Mouse (Mus musculus) bone marrow macrophage, adult 2 months (primary cell): Measurements from ENCODE around the gene Banp. TPM values are rescaled to one million over a fixed set of nuclear protein-coding genes. Genes with fewer than 3 reads are reported as not detected.

Experiments used
- H3K27ac ChIP-seq: 2 replicates; pipeline ENCODE4 v1.5.1; 2012; ENCODE audit warnings: low read depth, low read length; ENCODE audit not compliant: insufficient read depth
- H3K4me1 ChIP-seq: 2 replicates; pipeline ENCODE4 v1.6.1; 2012; ENCODE audit warnings: low read length; ENCODE audit not compliant: control insufficient read depth, insufficient read depth
- H3K4me3 ChIP-seq: 2 replicates; pipeline ENCODE4 v1.5.1; 2012; ENCODE audit warnings: mild to moderate bottlenecking, low read length, moderate library complexity; ENCODE audit not compliant: insufficient read depth
- CTCF ChIP-seq: IDR thresholded peaks from 2 replicates; pipeline ENCODE4 v1.5.1; 2012; ENCODE audit warnings: low read depth, mild to moderate bottlenecking, low read length, moderate library complexity
- POLR2A ChIP-seq: IDR thresholded peaks from 2 replicates; pipeline ENCODE4 v1.6.1; 2012; ENCODE audit warnings: mild to moderate bottlenecking, low read depth, low read length, borderline replicate concordance
- polyA plus RNA-seq: library from polyadenylated mRNA; stranded (reverse); fragments of >200 nt; gene quantifications from 2 replicates; pipeline ENCODE4 v1.2.4, GENCODE M21; 2012; ENCODE audit not compliant: missing spikeins, insufficient read depth, insufficient read length

Gene Banp
- polyA plus RNA-seq, 1 experiment: 19.9 TPM

DNA sequence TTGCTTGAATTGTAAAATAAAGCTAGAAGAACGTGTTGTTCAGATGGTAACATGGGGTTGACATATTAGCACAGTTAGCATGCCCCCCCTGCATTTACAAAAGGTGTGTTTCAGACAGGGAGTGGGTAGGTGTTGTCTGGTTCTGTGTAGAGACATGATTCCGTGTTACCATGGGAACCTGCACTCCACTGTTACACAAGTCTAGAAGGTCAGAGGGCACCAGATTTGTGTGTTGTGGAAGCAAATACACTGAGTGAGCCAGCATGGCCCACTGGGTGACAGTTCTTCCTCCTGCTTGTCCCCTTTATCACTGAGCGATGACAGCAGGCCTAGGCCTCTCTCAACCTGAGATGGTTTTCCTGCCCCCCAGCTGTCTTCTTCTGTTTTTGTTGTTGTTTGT, 46.3 kb downstream of the Banp start:
- H3K4me3 ChIP-seq: no peak overlapping the region
- H3K27ac ChIP-seq: no peak overlapping the region
- H3K4me1 ChIP-seq: no peaks in the 10 kb centered on the region
- TF ChIP-seq CTCF (no peak), POLR2A (no peak)

DNA sequence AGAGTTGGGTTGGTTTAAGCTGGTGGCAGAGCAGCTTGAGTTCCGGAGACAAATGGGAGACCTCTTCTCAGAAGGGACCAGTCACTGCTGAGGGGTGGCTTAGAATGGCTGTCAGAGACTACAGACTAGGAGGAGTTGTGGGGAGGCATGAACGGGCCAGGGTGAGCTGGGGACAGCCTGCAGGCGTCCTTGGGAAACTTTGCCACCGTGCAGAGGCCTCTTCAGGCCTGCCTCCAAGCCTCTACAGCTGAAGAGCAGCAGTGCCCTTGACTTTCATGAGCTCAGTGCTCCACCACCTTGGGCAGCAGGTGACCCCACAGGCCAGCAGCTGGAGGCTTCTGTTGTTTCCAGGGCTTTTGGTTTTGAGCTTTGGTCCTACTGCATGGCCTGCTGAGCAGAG, 49.1 kb downstream of the Banp start:
- no peak overlapping the region for H3K4me3 ChIP-seq
- TF ChIP-seq POLR2A: no peak
- TF ChIP-seq CTCF: no peak
- no peak overlapping the region for H3K27ac ChIP-seq
- H3K4me1 ChIP-seq: peaks cover 4% of the 10 kb centered on the region

DNA sequence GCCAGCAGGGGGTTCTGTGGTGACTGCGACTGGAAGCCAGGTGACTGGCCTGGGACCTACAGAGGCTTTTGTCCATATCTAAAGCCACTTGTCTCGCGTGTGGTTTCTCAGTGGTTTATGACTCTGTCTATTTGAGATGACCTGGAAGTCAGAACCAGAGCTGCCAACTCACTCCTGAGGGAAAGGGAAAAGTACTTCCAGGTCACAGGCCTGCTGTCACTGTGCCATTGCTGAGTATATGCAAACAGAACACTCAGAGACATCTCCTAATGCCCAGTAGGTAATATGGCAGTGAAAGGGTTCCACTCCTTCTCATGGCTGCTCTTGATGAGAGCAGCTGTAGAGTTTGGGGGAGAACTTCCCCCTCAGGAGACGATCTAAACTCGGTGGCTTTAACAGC, 49.7 kb downstream of the Banp start:
- Histone ChIP-seq H3K4me1 (peaks cover 4% of the 10 kb centered on the region), H3K27ac (no peak overlapping the region)
- no peak for TF ChIP-seq CTCF
- no peak for TF ChIP-seq POLR2A

DNA sequence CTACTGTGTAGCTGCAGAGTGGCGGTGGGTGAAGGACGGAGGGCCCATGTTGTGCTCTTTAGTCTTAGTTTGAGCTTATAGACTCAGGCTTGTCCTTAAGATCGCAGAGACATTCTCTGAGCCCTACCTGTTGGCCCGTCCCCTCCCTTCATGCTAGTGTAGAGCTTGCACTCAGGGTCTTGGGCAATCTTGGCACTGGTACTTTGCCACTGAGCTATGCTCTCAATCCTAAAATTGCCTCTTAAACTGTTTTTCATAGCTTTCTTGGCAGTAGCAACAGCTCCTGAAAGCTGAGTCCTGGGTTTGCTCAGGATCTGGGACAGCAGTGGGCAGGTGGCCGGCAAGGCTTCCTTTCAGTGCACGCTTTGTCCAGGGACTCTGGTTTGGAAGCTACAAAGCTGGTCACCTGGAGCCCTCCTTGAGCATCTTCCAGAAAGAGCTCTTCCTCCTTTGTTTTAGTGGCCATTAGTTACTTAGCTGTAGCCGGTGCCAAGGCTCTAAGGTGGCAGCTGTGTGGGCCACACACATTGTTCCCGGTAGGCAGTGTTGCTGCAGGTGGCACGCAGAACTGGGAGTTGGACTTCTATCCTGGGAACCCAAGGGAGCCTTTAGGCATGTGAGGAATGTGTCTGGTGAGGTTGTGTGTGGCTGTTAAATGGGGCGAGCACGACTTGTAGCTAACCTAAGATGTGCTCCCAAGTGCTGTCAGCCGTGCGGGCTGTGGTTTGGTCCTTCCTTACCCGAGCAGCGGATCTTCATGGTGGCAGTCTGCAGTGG, 52.0 kb downstream of the Banp start:
- H3K4me3 ChIP-seq: no peak overlapping the region
- peaks cover 4% of the 10 kb centered on the region for H3K4me1 ChIP-seq
- H3K27ac ChIP-seq: no peak overlapping the region
- TF ChIP-seq CTCF (no peak), POLR2A (no peak)

More for the DNA sequence above, 49.7 kb downstream of the Banp start:
- no peak overlapping the region for H3K4me3 ChIP-seq

DNA sequence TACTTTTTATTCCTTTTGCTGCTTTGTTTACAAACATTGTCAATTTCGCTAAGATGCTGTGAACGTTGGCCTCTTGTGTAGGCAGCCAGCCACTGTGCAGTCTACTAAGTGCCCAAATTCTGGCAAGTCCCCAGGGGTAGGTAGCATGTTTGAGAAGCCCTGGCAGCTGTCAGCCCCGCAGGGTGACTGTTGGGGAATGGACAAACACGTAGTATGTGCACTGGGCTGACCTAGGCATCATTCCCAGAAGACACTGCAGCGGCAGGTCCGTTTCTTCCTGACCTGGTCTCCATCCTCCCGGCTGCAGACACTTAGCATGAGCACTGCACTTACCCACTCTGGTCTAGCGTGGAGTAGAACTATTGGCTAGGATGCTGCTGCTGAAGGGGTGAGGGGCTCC, 54.1 kb downstream of the Banp start:
- H3K4me3 ChIP-seq: no peak overlapping the region
- TF ChIP-seq CTCF (no peak), POLR2A (no peak)

DNA sequence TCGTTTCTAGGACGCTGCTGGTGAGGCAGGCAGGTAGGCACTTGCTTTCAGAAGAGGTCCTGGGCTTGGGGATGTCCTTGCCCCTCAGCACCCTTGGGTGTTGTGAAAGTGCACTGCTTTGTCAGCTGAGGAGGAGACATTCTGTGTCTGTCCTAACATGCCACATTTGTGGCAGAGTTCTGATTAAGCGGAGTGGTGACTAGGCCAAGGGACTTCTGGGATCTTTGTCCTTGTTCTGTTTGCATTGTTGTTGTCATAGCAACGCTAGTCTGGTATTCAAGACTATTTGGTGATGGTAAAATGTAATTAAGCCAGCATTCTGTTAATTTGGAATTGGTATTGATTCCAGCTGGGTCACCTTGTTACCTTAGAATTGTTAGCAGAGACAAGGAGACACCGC, 54.6 kb downstream of the Banp start:
- no peak for TF ChIP-seq CTCF
- no peak for TF ChIP-seq POLR2A
- Histone ChIP-seq H3K4me1 (peaks cover 18% of the 10 kb centered on the region), H3K4me3 (no peak overlapping the region), H3K27ac (no peak overlapping the region)

More for the DNA sequence above, 54.1 kb downstream of the Banp start:
- Histone ChIP-seq H3K27ac (no peak overlapping the region), H3K4me1 (peaks cover 18% of the 10 kb centered on the region)

DNA sequence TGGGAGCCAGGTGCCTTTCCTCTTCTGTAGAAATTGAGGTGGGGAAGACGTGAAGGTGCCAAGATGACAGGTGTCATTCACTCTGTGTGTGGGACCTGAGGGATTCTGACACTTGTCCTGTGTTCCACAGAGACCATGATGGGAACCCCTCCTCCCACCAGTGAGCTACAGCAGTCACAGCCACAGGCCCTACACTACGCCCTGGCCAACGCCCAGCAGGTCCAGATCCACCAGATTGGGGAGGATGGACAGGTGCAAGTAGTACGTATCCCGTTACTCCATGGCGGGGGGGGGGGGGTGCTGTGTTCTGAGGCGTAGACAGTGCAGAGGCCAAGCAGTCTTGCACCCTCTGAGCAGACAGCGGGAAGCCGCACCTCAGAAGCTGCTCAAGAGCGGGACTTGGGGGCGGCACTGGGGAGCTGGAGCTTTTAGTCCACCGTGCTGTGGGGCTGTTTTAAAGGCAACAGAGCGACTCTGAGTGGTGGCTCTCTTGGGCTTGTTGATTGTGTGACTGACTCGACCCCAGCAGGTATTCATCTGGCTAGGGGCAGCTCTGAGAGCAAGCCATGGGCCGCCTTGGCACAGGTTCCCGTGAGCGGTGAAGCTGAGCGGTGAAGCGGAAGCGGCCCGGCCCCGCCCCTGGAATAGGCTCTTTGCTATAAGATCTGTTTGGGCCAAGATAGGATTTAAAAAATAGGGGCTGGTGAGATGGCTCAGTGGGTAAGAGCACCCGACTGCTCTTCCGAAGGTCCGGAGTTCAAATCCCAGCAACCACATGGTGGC, 56.1 kb downstream of the Banp start:
- Histone ChIP-seq H3K27ac (no peak overlapping the region), H3K4me1 (peaks cover 18% of the 10 kb centered on the region), H3K4me3 (no peak overlapping the region)
- no peak for TF ChIP-seq POLR2A
- TF ChIP-seq CTCF: no peak

DNA sequence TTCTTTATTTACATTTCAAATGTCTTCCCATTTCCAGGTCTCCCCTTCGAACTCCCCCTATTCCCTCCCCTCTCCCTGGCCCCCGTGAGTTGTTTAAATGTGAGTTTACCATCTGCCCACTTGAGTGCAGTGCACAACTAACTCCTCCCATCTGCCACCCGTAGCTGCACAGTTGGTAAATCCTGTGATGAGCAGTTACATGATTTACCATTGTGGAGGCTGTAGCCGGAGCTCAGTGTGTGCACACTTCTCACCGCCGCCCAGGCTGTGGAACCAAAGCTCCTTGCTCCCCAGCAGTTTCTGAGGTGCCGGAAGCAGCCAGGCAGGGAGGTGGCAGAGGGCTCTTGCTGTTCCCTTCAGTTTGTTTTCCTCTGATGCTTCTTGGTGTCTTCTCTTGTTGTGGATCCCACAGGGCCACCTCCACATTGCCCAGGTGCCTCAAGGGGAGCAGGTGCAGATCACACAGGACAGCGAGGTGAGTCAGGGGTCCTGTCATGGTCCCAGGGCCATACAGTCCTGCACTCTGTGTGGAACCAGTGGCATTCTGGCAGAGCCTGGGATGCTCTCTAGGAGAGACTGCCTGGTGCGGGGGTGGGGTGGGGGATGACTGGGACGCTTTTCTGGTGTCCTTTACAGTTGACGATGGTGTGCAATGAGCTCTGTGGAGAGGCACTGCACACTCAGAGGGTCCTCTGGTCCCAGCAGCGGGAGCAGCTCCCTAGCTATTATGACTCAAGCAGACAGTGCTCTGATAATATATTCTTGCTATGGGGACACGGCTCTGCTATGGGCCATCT, 57.3 kb downstream of the Banp start:
- H3K27ac ChIP-seq: no peak overlapping the region
- no peak overlapping the region for H3K4me3 ChIP-seq
- H3K4me1 ChIP-seq: peaks cover 18% of the 10 kb centered on the region
- TF ChIP-seq POLR2A: no peak
- 0 out of 2 replicates have a peak, but pooled peaks have one; percentile 3 for TF ChIP-seq CTCF

DNA sequence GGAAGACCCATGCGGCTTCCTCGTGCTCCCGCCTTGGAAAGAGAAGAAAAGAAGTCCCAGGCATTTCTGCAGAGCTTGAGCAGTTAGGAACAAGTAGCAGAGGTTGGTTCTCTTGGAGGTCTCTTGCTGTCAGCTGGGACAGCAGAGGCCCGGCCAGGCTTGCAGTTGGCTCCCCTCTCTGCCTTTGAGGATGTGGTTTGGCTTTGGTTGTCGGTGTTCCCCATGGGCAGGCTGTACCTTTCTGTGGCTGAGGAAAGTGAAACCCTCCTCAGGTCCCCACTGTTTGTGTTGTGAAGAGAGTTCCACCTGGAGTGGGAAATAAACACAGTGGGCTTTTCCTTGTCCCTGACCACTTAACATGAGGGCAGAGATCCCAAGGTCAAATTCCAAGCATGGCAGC, 58.8 kb downstream of the Banp start:
- TF ChIP-seq POLR2A (no peak), CTCF (no peak)
- Histone ChIP-seq H3K4me1 (peaks cover 20% of the 10 kb centered on the region), H3K4me3 (no peak overlapping the region), H3K27ac (no peak overlapping the region)

DNA sequence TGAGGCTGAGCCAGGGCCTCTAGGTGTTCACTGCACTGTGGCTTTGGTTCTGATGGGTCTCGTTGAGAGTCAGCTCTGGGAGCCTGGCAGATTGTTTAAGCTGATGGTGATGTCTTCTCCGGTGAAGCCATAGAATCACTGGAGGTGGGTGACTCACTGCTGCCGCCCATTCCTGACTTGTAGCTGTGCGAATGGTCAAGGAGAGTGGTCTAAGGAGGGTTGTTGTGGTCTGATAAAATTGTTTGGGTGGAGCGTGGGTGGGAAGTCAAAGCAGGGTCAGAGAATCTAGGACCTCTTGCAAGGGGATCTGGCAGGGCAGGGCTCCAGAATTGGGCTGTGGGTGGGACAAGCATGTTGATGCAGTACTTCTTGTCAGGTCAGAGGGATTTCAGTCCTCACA, 61.1 kb downstream of the Banp start:
- H3K4me1 ChIP-seq: peaks cover 36% of the 10 kb centered on the region
- no peak overlapping the region for H3K27ac ChIP-seq
- TF ChIP-seq POLR2A: no peak

More for the DNA sequence above, 61.1 kb downstream of the Banp start:
- H3K4me3 ChIP-seq: no peak overlapping the region
